Mouse (Mus musculus) stomach, postnatal 0 days (tissue): ENCODE data around the gene Ada. TPM values are rescaled to one million over a fixed set of nuclear protein-coding genes. Genes with fewer than 3 reads are reported as not detected.

Experiments
- ATAC-seq: fragments of 200-750 bp; cut with Nextera tagmentation; 2 replicates; pipeline ENCODE4 v1.8.0; 2017; ENCODE audit not compliant: low FRiP score, low TSS enrichment
- DNase-seq: peaks from one replicate; pipeline ENCODE4 v3.0.0-alpha.2; 2016; ENCODE audit warnings: low spot score
- H3K27ac ChIP-seq: fragments of 300-500 bp; sonication (generic); replicated peaks from 2 replicates; pipeline ENCODE4 v1.5.1; 2014; ENCODE audit warnings: mild to moderate bottlenecking, control low read depth
- H3K27me3 ChIP-seq: fragments of 300-500 bp; sonication (generic); 2 replicates; pipeline ENCODE4 v1.6.1; 2014; ENCODE audit warnings: low read length; ENCODE audit not compliant: control insufficient read depth, insufficient read depth
- H3K36me3 ChIP-seq: fragments of 300-500 bp; sonication (generic); 2 replicates; pipeline ENCODE4 v1.6.1; 2014; ENCODE audit warnings: low read length, mixed read lengths; ENCODE audit not compliant: control insufficient read depth, insufficient read depth
- H3K4me1 ChIP-seq: fragments of 300-500 bp; sonication (generic); replicated peaks from 2 replicates; pipeline ENCODE4 v1.6.1; 2014; ENCODE audit warnings: antibody characterized with exemption; ENCODE audit not compliant: control insufficient read depth, insufficient read depth
- H3K4me2 ChIP-seq: fragments of 300-500 bp; sonication (generic); replicated peaks from 2 replicates; pipeline ENCODE4 v1.6.1; 2014; ENCODE audit warnings: low read depth, mild to moderate bottlenecking, control low read depth, moderate library complexity
- H3K4me3 ChIP-seq: fragments of 300-500 bp; sonication (generic); 2 replicates; pipeline ENCODE4 v1.5.1; 2014; ENCODE audit warnings: low read depth, low read length, control low read depth
- H3K9ac ChIP-seq: fragments of 300-500 bp; sonication (generic); 2 replicates; pipeline ENCODE4 v1.6.1; 2014; ENCODE audit warnings: mild to moderate bottlenecking, low read length, control low read depth, mixed read lengths
- H3K9me3 ChIP-seq: fragments of 300-500 bp; sonication (generic); 2 replicates; pipeline ENCODE4 v1.6.1; 2016; ENCODE audit warnings: low read length; ENCODE audit not compliant: control insufficient read depth
- CTCF ChIP-seq: IDR thresholded peaks from 2 replicates; pipeline ENCODE4 v1.5.1; 2016; ENCODE audit warnings: antibody characterized with exemption, low read depth, mild to moderate bottlenecking, moderate library complexity
- EP300 ChIP-seq: optimal IDR thresholded peaks from 2 replicates; pipeline ENCODE3; 2016; ENCODE audit warnings: antibody characterized with exemption
- WGBS: fragments of 180-500 bp; shearing (Covaris S2); extraction: QIAGEN DNeasy Blood & Tissue Kit; methylation state at CpG from one replicate; pipeline ENCODE4 v1.1.7; 2014; 5-methylcytosine and 5-hydroxymethylcytosine counted together
- polyA plus RNA-seq: library from polyadenylated mRNA; unstranded; fragments of >200 nt; fragmentation: Nextera tagmentation; extraction: Ambion mirVana; gene quantifications from 2 replicates; pipeline ENCODE4 v1.2.1, GENCODE M21; 2015

Ada gene
- polyA plus RNA-seq, 1 experiment from 2014 or later, result 13.6 TPM

DNA sequence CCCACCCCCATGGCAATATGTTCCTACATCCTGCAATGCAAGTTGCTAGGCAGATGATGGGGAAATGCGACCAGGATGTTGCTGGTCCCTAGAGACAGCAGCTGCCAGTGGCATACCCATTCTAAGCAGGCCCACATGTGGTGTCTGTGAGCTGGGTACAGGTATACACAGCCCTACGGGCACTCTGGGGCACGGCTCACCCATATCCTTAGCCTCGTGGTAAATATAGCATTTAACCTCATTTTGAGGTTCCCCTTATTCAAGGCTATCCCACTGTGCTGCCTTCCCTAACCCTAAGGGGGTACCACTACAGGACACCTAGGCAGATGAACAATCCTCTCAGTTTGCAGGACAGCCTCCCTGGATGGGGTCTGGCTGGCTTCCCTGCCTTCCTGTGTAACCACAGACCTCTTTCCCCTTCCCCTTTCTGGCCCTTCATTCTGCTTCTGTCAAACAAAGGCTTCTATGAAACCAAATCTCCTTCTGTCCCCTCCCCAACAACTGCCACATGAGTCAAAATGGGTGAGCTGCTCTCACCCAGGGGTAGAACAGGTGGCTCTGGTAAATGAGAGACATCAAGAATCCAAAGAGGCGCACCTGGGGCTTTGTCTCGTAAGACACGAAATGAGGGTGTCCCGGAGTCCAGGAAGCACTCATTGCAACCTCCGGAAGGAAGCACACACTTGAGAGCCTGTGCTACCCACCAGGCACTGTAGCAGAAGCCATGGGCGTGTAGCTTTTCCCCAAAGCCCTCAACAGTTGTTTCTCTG is 5.1 kb downstream of the Ada start:
- Histone ChIP-seq H3K9me3 (no peaks in the 10 kb centered on the region), H3K4me3 (no peak overlapping the region), H3K27me3 (no peaks in the 10 kb centered on the region), H3K4me2 (no peak overlapping the region), H3K4me1 (peaks cover 2% of the 10 kb centered on the region; the same call in 1 of the 2 replicates), H3K36me3 (no peaks in the 10 kb centered on the region), H3K27ac (no peak overlapping the region), H3K9ac (no peak overlapping the region)
- WGBS, result 72% methylated on average over 10 of the region's 10 CpGs
- ATAC-seq (no peak), DNase-seq (no peak)
- no peak for TF ChIP-seq CTCF
- no peak for TF ChIP-seq EP300

DNA sequence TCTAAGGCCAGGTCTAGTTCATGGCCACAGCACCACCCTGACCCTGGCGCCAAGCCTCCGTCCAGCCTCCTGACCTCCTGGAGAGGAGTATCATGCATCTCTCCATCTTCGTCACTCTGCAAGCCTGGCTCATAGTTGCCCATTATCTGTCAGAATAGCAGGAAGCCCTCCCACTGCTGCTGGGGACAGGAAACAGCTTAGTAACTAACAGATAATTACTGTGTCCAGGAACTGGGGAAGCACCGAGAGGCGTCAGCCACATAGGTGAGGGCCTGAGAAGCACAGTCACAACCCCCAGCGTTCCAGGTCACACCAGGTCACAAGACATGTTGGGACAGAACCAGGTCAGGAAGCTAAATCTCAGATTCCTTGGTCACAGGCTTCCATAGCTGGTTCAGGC is 6.7 kb downstream of the Ada start:
- 73% methylated on average over 6 of the region's 6 CpGs for WGBS
- no peak overlapping the region for H3K4me2 ChIP-seq
- no peak overlapping the region for H3K4me3 ChIP-seq
- H3K27ac ChIP-seq, result no peak overlapping the region
- H3K27me3 ChIP-seq, result no peaks in the 10 kb centered on the region
- no peak for ATAC-seq
- H3K36me3 ChIP-seq, result no peaks in the 10 kb centered on the region
- TF ChIP-seq EP300, result no peak
- TF ChIP-seq CTCF, result no peak
- no peak for DNase-seq
- H3K4me1 ChIP-seq, result no peaks in the 10 kb centered on the region
- H3K9me3 ChIP-seq, result no peaks in the 10 kb centered on the region
- H3K9ac ChIP-seq, result no peak overlapping the region

DNA sequence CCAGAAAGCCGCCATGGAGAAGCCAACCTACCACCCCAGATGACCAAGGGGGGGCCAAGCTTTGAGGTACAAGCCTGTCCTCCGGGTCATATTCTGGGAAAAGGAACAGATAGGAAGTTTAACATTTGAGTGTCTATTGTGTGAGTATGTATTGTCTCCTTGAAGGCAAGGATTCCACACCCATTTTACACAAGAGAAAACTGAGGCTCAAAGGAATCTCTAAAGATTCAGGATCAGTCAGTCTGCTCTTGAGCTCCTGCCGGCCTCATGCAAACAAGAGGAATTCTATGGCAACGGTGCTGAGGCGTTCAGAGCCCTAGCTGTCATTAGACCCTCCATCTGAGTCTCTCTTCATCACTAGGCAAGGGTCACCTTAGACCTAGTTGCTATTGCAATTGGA is 7.4 kb downstream of the Ada start:
- ATAC-seq (no peak), DNase-seq (no peak)
- Histone ChIP-seq H3K36me3 (no peaks in the 10 kb centered on the region), H3K27ac (no peak overlapping the region), H3K27me3 (no peaks in the 10 kb centered on the region), H3K4me1 (no peaks in the 10 kb centered on the region), H3K4me2 (no peak overlapping the region), H3K9me3 (no peaks in the 10 kb centered on the region), H3K9ac (no peak overlapping the region), H3K4me3 (no peak overlapping the region)
- TF ChIP-seq CTCF (no peak), EP300 (no peak)
- 58% methylated on average over 5 of the region's 5 CpGs for WGBS

DNA sequence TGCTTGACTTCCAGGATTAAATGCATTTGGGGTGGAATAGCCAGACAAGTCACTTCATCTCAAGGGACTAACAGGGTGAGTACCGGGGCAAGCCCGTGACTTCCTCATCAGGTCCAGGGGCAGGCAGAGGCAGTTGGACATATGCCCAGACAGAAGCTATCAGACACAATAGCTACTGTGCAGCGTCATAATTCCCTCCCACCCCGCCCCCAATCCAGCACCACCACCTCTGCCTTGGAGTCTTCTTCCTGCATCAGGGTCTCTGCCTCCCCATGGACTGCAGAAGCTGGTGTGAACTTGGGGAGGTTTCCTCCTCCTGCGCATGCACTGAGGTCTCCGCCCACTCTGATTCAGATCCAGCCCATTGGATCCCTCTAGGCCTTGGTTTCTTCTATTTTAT is 14.1 kb downstream of the Ada start:
- no peaks in the 10 kb centered on the region for H3K27me3 ChIP-seq
- no peak overlapping the region for H3K4me3 ChIP-seq
- no peak overlapping the region for H3K27ac ChIP-seq
- TF ChIP-seq CTCF (no peak), EP300 (no peak)
- no peaks in the 10 kb centered on the region for H3K9me3 ChIP-seq
- H3K9ac ChIP-seq, result no peak overlapping the region
- H3K4me2 ChIP-seq, result no peak overlapping the region
- H3K36me3 ChIP-seq, result peaks cover 4% of the 10 kb centered on the region; the same call in 1 of the 2 replicates
- no peak for ATAC-seq
- H3K4me1 ChIP-seq, result no peaks in the 10 kb centered on the region
- no peak for DNase-seq
- WGBS, result 56% methylated on average over 6 of the region's 6 CpGs

DNA sequence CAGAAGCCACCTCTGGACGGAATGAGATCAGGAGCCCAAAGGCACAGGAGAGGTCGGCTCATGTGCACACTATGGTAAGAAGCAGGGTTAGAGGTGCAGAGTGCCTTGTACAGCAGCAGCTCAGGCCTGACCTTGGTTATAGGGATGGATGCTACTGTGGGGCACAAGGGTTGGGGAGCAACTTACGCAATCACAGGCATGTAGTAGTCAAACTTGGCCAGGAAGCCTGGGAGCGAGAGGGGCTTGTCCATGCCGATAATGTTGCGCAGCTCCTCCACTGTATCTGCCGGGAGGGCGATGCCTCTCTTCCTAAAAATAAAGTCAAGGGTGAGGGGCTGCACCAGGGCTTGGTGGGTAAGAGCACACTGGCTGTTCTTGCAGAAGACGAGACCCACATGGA is 14.9 kb downstream of the Ada start:
- Histone ChIP-seq H3K27ac (no peak overlapping the region), H3K4me3 (no peak overlapping the region), H3K9me3 (no peaks in the 10 kb centered on the region), H3K9ac (no peak overlapping the region), H3K27me3 (no peaks in the 10 kb centered on the region), H3K4me2 (no peak overlapping the region), H3K4me1 (no peaks in the 10 kb centered on the region), H3K36me3 (peaks cover 4% of the 10 kb centered on the region; the same call in 1 of the 2 replicates)
- 84% methylated on average over 9 of the region's 9 CpGs for WGBS
- DNase-seq (no peak), ATAC-seq (no peak)
- TF ChIP-seq EP300, result no peak
- TF ChIP-seq CTCF, result no peak

DNA sequence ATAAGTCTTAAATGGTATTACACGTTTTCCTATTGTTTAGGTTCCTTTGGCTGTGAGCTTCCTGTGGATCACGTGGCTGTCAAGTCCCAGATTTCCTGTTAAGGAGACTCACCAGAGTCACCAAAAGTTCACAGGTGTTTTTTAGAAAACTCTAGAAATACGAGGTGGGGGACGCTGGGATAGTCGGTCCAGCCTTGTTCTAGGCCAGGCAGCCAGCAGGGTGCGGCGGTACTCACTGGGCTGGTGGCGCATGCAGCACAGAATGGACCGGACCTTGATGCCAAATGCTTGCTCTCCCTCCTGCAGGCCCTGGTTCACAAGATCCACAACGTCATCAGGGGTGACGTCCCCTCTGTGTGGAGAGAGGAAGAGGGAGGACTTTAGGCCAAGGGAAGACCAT is 18.0 kb downstream of the Ada start:
- no peak for TF ChIP-seq EP300
- TF ChIP-seq CTCF, result no peak
- Histone ChIP-seq H3K9ac (no peak overlapping the region), H3K4me3 (no peak overlapping the region), H3K27ac (no peak overlapping the region), H3K9me3 (no peaks in the 10 kb centered on the region), H3K4me2 (no peak overlapping the region), H3K4me1 (no peaks in the 10 kb centered on the region), H3K36me3 (peaks cover 4% of the 10 kb centered on the region; the same call in 1 of the 2 replicates), H3K27me3 (no peaks in the 10 kb centered on the region)
- DNase-seq (no peak), ATAC-seq (no peak)
- WGBS, result 86% methylated on average over 11 of the region's 11 CpGs
